Mouse (Mus musculus): ENCODE measurements around the gene Ugt1a5.

- TF ChIP-seq CTCF (IDR thresholded peaks at IDR 0.05 in 2 of 3, conservative IDR thresholded peaks at IDR 0.05 in 1 of 3; ENCODE audit: control insufficient read depth in 1 of 3, insufficient read depth in 1 of 3, low read depth in 2 of 3, low read length in 3 of 3, poor library complexity in 1 of 3, severe bottlenecking in 1 of 3): no peak
- TF ChIP-seq POLR2AphosphoS2 (IDR thresholded peaks at IDR 0.05; ENCODE audit: low read length): no peak
- no peak for TF ChIP-seq POLR2AphosphoS5 (IDR thresholded peaks at IDR 0.05; ENCODE audit: borderline replicate concordance, low read depth, low read length)
- no peak for TF ChIP-seq POLR2A (IDR thresholded peaks at IDR 0.05; ENCODE audit: control insufficient read depth in 1 of 2, insufficient read depth in 1 of 2, low read depth in 1 of 2, low read length in 2 of 2, poor library complexity in 1 of 2)
- TF ChIP-seq JUND (IDR thresholded peaks at IDR 0.05; ENCODE audit: low read depth, low read length): no peak
- no peak for TF ChIP-seq ZNF384 (IDR thresholded peaks at IDR 0.05; ENCODE audit: low read depth, low read length)
- TF ChIP-seq EP300 (IDR thresholded peaks at IDR 0.05; ENCODE audit: low read depth in 1 of 2, low read length in 2 of 2): no peak
- TF ChIP-seq USF1 (IDR thresholded peaks at IDR 0.05; ENCODE audit: low read depth, low read length): no peak
Observed at GRCm38 (mm10) chr1:88192136-88192535, 26.3 kb downstream of the Ugt1a5 start.
